Mouse (Mus musculus) CH12.LX (cell line): ENCODE measurements around the gene Fcgbp. TPM values are rescaled to one million over a fixed set of nuclear protein-coding genes. Genes with fewer than 3 reads are reported as not detected.
A peak's percentile ranks its signal among the peaks of the same experiment; 100 is the strongest.

Experiments
- GABPA ChIP-seq: IDR thresholded peaks from 2 replicates; pipeline ENCODE4 v1.6.1; 2012; ENCODE audit warnings: low read depth, low read length, improper control_type of control experiment, inconsistent platforms; ENCODE audit not compliant: insufficient replicate concordance
- MAZ ChIP-seq: IDR thresholded peaks from 2 replicates; pipeline ENCODE4 v1.6.1; 2012; ENCODE audit warnings: low read depth, mild to moderate bottlenecking, inconsistent platforms, low read length, improper control_type of control experiment, moderate library complexity
- MXI1 ChIP-seq: IDR thresholded peaks from 2 replicates; pipeline ENCODE4 v1.6.1; 2011; ENCODE audit warnings: mild to moderate bottlenecking, low read depth, low read length, improper control_type of control experiment
- PAX5 ChIP-seq: IDR thresholded peaks from 2 replicates; pipeline ENCODE4 v1.6.1; 2012; ENCODE audit warnings: low read length, inconsistent platforms, mixed read lengths
- TBP ChIP-seq: conservative IDR thresholded peaks from 2 replicates; pipeline ENCODE4 v1.6.1; 2011; ENCODE audit warnings: low read depth, low read length, improper control_type of control experiment
- USF2 ChIP-seq: conservative IDR thresholded peaks from 2 replicates; pipeline ENCODE4 v1.6.1; 2011; ENCODE audit warnings: low read depth, low read length, improper control_type of control experiment
- polyA plus RNA-seq: library from polyadenylated mRNA; unstranded; fragments of >175 nt; gene quantifications from 2 replicates; pipeline ENCODE4 v1.2.1, GENCODE M21; 2012; ENCODE audit warnings: low read depth; ENCODE audit not compliant: insufficient read length
- total RNA-seq, 2 experiments: library from RNA; depleted of rRNA; stranded (reverse); fragments of 300-350 nt in 1 of 2; fragments of >200 nt in 1 of 2; gene quantifications; 2 replicates each; pipeline ENCODE4 v1.2.3; 2012 to 2014

Gene Fcgbp
- total and polyA plus RNA-seq, 3 experiments = not detected

GRCm38 (mm10) chr7:28169489-28170422, 98.7 kb downstream of the Fcgbp start, which contains the start of gene Fbl (continued):
- TF ChIP-seq USF2 = peak; percentile 50
- TF ChIP-seq MXI1 = peak; percentile 98
- no peak for TF ChIP-seq PAX5
- no peak for TF ChIP-seq MAZ
- no peak for TF ChIP-seq GABPA
- peak; percentile 83 for TF ChIP-seq TBP

Other genes with a start within 250 kb of the Fcgbp start
- gene Zfp59, start 232.6 kb upstream of the Fcgbp start, total RNA-seq (2012; rRNA removed) = 4.0 and 5.0 TPM in 2 replicates
- gene Zfp59, start 232.6 kb upstream of the Fcgbp start, total RNA-seq (2014; rRNA removed) = 5.9 and 6.5 TPM in 2 replicates
- 3.4 and 4.0 TPM in 2 replicates for gene Zfp59, start 232.6 kb upstream of the Fcgbp start, polyA plus RNA-seq
- gene Zfp607a, start 213.7 kb upstream of the Fcgbp start, total RNA-seq (2012; rRNA removed) = 7.0 and 7.8 TPM in 2 replicates
- gene Zfp607a, start 213.7 kb upstream of the Fcgbp start, total RNA-seq (2014; rRNA removed) = 5.7 and 5.8 TPM in 2 replicates
- 6.7 and 6.8 TPM in 2 replicates for gene Zfp607a, start 213.7 kb upstream of the Fcgbp start, polyA plus RNA-seq
- gene Zfp974, start 141.8 kb upstream of the Fcgbp start, total RNA-seq (2012; rRNA removed) = 3.9 and 5.0 TPM in 2 replicates
- gene Zfp974, start 141.8 kb upstream of the Fcgbp start, total RNA-seq (2014; rRNA removed) = 2.3 TPM in 2 replicates
- gene Zfp974, start 141.8 kb upstream of the Fcgbp start, polyA plus RNA-seq = 2.3 and 4.1 TPM in 2 replicates
- 9.3 and 10.0 TPM in 2 replicates for gene Zfp780b, start 92.1 kb upstream of the Fcgbp start, total RNA-seq (2012; rRNA removed)
- 7.1 and 7.8 TPM in 2 replicates for gene Zfp780b, start 92.1 kb upstream of the Fcgbp start, total RNA-seq (2014; rRNA removed)
- 4.6 and 4.9 TPM in 2 replicates for gene Zfp780b, start 92.1 kb upstream of the Fcgbp start, polyA plus RNA-seq
- 8.9 and 12.0 TPM in 2 replicates for gene Zfp850, start 57.1 kb upstream of the Fcgbp start, total RNA-seq (2012; rRNA removed)
- 16.7 and 24.0 TPM in 2 replicates for gene Zfp850, start 57.1 kb upstream of the Fcgbp start, total RNA-seq (2014; rRNA removed)
- 10.8 and 13.7 TPM in 2 replicates for gene Zfp850, start 57.1 kb upstream of the Fcgbp start, polyA plus RNA-seq
- gene Psmc4, start 21.1 kb upstream of the Fcgbp start, total RNA-seq (2012; rRNA removed) = 211 and 287 TPM in 2 replicates
- gene Psmc4, start 21.1 kb upstream of the Fcgbp start, total RNA-seq (2014; rRNA removed) = 258 and 290 TPM in 2 replicates
- 250 and 272 TPM in 2 replicates for gene Psmc4, start 21.1 kb upstream of the Fcgbp start, polyA plus RNA-seq
- 0.34 and 0.64 TPM in 2 replicates for gene 9530053A07Rik, start 58.2 kb downstream of the Fcgbp start, total RNA-seq (2012; rRNA removed)
- gene 9530053A07Rik, start 58.2 kb downstream of the Fcgbp start, total RNA-seq (2014; rRNA removed) = 0.05 and 0.07 TPM in 2 replicates
- gene 9530053A07Rik, start 58.2 kb downstream of the Fcgbp start, polyA plus RNA-seq = 0.03 and 0.08 TPM in 2 replicates
- 180 and 214 TPM in 2 replicates for gene Fbl, start 98.5 kb downstream of the Fcgbp start, total RNA-seq (2012; rRNA removed)
- 140 and 151 TPM in 2 replicates for gene Fbl, start 98.5 kb downstream of the Fcgbp start, total RNA-seq (2014; rRNA removed)
- gene Fbl, start 98.5 kb downstream of the Fcgbp start, polyA plus RNA-seq = 426 and 516 TPM in 2 replicates
- 0.47 and 0.67 TPM in 2 replicates for gene Dyrk1b, start 108.2 kb downstream of the Fcgbp start, total RNA-seq (2012; rRNA removed)
- gene Dyrk1b, start 108.2 kb downstream of the Fcgbp start, total RNA-seq (2014; rRNA removed) = 0.26 TPM in 1 of 2 replicates, not detected in the other
- 0.51 and 0.60 TPM in 2 replicates for gene Dyrk1b, start 108.2 kb downstream of the Fcgbp start, polyA plus RNA-seq
- not detected in 2 replicates for gene Eid2, start 196.6 kb downstream of the Fcgbp start, total RNA-seq (2012; rRNA removed)
- not detected in 2 replicates for gene Eid2, start 196.6 kb downstream of the Fcgbp start, total RNA-seq (2014; rRNA removed)
- not detected in 2 replicates for gene Eid2, start 196.6 kb downstream of the Fcgbp start, polyA plus RNA-seq
- gene Eid2b, start 206.5 kb downstream of the Fcgbp start, total RNA-seq (2012; rRNA removed) = 3.2 and 3.3 TPM in 2 replicates
- gene Eid2b, start 206.5 kb downstream of the Fcgbp start, total RNA-seq (2014; rRNA removed) = 3.2 and 3.8 TPM in 2 replicates
- 1.6 and 1.8 TPM in 2 replicates for gene Eid2b, start 206.5 kb downstream of the Fcgbp start, polyA plus RNA-seq
- not detected in 2 replicates for gene Selenov, start 219.9 kb downstream of the Fcgbp start, total RNA-seq (2012; rRNA removed)
- not detected in 2 replicates for gene Selenov, start 219.9 kb downstream of the Fcgbp start, total RNA-seq (2014; rRNA removed)
- gene Selenov, start 219.9 kb downstream of the Fcgbp start, polyA plus RNA-seq = not detected in 2 replicates
- gene Dll3, start 231.0 kb downstream of the Fcgbp start, total RNA-seq (2012; rRNA removed) = 0.21 TPM in 1 of 2 replicates, not detected in the other
- gene Dll3, start 231.0 kb downstream of the Fcgbp start, total RNA-seq (2014; rRNA removed) = 0.11 TPM in 1 of 2 replicates, not detected in the other
- 0.29 and 0.44 TPM in 2 replicates for gene Dll3, start 231.0 kb downstream of the Fcgbp start, polyA plus RNA-seq
- 126 and 134 TPM in 2 replicates for gene Timm50, start 240.8 kb downstream of the Fcgbp start, total RNA-seq (2012; rRNA removed)
- gene Timm50, start 240.8 kb downstream of the Fcgbp start, total RNA-seq (2014; rRNA removed) = 79.4 and 86.3 TPM in 2 replicates
- 108 and 145 TPM in 2 replicates for gene Timm50, start 240.8 kb downstream of the Fcgbp start, polyA plus RNA-seq